Mouse (Mus musculus): ENCODE measurements around the gene Plin4. TPM values are rescaled to one million over a fixed set of nuclear protein-coding genes. Genes with fewer than 3 reads are reported as not detected.
"Not testable (repeated sequence)": the region's sequence is repeated elsewhere in the genome, so short reads cannot be mapped to it uniquely, and the experiment has no call there.

Plin4 gene
- total and polyA plus RNA-seq, 3 experiments = 0.05 TPM; not detected in 2

DNA sequence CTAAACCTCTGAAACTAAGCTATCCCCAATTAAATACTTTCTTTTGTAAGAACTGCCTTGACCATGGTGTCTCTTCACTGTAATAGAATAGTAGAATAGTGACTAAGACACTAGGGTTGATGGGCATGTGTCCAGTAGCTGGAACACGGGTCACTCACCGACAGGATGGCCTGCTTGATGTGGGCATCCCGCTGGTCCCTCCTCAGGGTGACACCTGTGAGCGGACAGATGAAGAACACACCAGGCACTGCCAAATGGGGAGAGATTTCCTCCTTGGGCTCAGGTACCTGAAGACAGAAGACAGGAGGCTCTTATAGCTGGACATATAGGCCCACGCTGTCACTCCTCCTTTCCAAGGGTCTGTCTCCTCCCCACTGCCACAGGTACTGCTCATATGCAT, 37.4 kb downstream of the Plin4 start:
- TF ChIP-seq CTCF (IDR thresholded peaks at IDR 0.05; ENCODE audit: low read depth, low read length) (no peak), POLR2AphosphoS5 (IDR thresholded peaks at IDR 0.05; ENCODE audit: insufficient replicate concordance, low read depth, low read length) (peak; percentile 61; the same call in 1 of the 2 replicates), GATA1 (IDR thresholded peaks at IDR 0.05; ENCODE audit: borderline replicate concordance, low read length) (no peak), TAL1 (conservative IDR thresholded peaks at IDR 0.05; ENCODE audit: low read depth, low read length) (no peak)
- H3K36me3 ChIP-seq (replicated peaks) = peaks cover 66% of the 10 kb centered on the region
- no peak overlapping the region for H3K4me3 ChIP-seq (ENCODE audit: low read depth, low read length)
- peaks cover 33% of the 10 kb centered on the region for H3K4me1 ChIP-seq (ENCODE audit: insufficient read depth, low read depth, low read length)
- no peaks in the 10 kb centered on the region for H3K9me3 ChIP-seq (replicated peaks)
- no peaks in the 10 kb centered on the region for H3K27me3 ChIP-seq (ENCODE audit: insufficient read depth, low read length)
- ATAC-seq (ENCODE audit: extremely low read depth, insufficient number of reproducible peaks, low FRiP score, poor library complexity, severe bottlenecking) (no peak), DNase-seq (ENCODE audit: low spot score) (no peak)

DNA sequence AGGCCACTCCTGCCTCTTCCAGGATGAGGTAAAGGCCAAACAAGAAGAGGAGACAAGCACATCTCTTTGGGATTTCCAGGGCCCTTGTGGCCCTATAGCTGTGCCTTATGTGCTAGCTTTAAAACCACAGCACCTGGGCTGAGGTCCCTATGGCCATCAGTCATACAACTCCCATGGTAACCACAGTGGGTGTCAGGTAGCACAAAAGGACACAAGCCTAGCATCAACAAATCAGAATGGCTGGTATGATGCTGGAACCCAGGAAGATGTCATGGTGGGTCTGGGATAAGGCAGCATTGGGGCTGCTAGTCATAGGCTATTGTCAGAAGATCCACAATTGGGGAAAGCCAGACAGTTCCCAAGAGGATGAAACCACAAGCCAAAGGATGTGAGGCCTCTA, 38.5 kb downstream of the Plin4 start:
- H3K27me3 ChIP-seq (ENCODE audit: insufficient read depth, low read length) = no peaks in the 10 kb centered on the region
- peaks cover 77% of the 10 kb centered on the region for H3K36me3 ChIP-seq (replicated peaks)
- no peak overlapping the region for H3K4me3 ChIP-seq (ENCODE audit: low read depth, low read length)
- TF ChIP-seq TAL1 (conservative IDR thresholded peaks at IDR 0.05; ENCODE audit: low read depth, low read length) (no peak), CTCF (IDR thresholded peaks at IDR 0.05; ENCODE audit: low read depth, low read length) (no peak), GATA2 (IDR thresholded peaks at IDR 0.05; ENCODE audit: borderline replicate concordance, low read depth, low read length) (no peak), POLR2AphosphoS5 (IDR thresholded peaks at IDR 0.05; ENCODE audit: insufficient replicate concordance, low read depth, low read length) (no peak)
- DNase-seq (ENCODE audit: low spot score) = no peak
- peaks cover 33% of the 10 kb centered on the region for H3K4me1 ChIP-seq (ENCODE audit: insufficient read depth, low read depth, low read length)
- ATAC-seq (ENCODE audit: extremely low read depth, insufficient number of reproducible peaks, low FRiP score, poor library complexity, severe bottlenecking) = no peak
- H3K9me3 ChIP-seq (replicated peaks) = no peaks in the 10 kb centered on the region

DNA sequence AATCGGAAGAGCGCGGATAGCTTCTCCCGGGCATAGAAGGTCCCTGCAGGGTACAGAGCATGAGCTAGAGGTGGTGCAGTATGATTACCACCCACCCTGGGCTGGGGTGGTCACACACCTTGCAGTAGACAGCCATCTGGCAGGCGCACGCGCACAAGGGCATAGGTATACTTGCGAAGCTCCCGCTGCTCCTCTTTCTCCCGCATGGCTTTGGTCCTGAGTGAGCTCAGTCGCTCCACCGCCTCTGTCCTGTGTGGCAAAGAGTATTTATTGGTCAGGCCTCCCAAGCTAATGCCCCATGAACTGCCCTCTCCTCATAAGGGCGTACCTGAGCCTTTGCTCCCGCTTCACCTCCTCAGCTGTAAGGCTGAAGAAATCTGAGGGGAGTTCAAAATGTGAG, 40.5 kb downstream of the Plin4 start:
- no peak for TF ChIP-seq GATA1 (IDR thresholded peaks at IDR 0.05; ENCODE audit: borderline replicate concordance, low read length)
- TF ChIP-seq CTCF (IDR thresholded peaks at IDR 0.05; ENCODE audit: low read depth, low read length) = no peak
- TF ChIP-seq TAL1 (conservative IDR thresholded peaks at IDR 0.05; ENCODE audit: low read depth, low read length) = no peak
- TF ChIP-seq GATA2 (IDR thresholded peaks at IDR 0.05; ENCODE audit: borderline replicate concordance, low read depth, low read length) = no peak
- 0 out of 2 replicates have a peak, but pooled peaks have one; percentile 4 for TF ChIP-seq POLR2AphosphoS5 (IDR thresholded peaks at IDR 0.05; ENCODE audit: insufficient replicate concordance, low read depth, low read length)
- no peak for DNase-seq (ENCODE audit: low spot score)
- no peak overlapping the region; the same call in 1 of the 2 replicates for H3K4me3 ChIP-seq (ENCODE audit: low read depth, low read length)
- H3K4me1 ChIP-seq (ENCODE audit: insufficient read depth, low read depth, low read length) = peaks cover 28% of the 10 kb centered on the region
- H3K9me3 ChIP-seq (replicated peaks) = no peaks in the 10 kb centered on the region
- peaks cover 98% of the 10 kb centered on the region for H3K36me3 ChIP-seq (replicated peaks)
- H3K27me3 ChIP-seq (ENCODE audit: insufficient read depth, low read length) = no peaks in the 10 kb centered on the region
- no peak for ATAC-seq (ENCODE audit: extremely low read depth, insufficient number of reproducible peaks, low FRiP score, poor library complexity, severe bottlenecking)

DNA sequence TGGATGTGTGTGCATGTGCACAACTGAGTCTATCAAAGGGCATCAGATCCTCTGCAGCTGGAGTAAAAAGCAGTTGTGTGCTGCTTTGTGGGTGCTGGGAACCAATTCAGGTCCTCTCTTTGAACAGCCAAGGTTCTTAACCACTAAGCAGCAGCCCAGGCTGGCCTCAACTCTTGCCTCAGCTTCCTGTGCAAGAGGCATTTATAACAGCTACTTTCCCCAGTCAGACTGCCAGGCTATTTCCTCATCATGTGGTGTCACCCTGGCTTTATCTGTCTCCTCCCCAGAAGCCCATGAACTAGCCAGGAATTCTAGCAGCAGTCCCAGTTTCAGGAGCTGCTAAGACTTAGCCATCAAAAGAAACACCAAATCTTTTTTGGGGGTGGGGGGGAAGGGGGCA, 43.2 kb downstream of the Plin4 start:
- H3K4me1 ChIP-seq (ENCODE audit: insufficient read depth, low read depth, low read length) = peaks cover 14% of the 10 kb centered on the region
- H3K36me3 ChIP-seq (replicated peaks) = peaks cover 100% of the 10 kb centered on the region
- H3K9me3 ChIP-seq (replicated peaks) = no peaks in the 10 kb centered on the region
- ATAC-seq (ENCODE audit: extremely low read depth, insufficient number of reproducible peaks, low FRiP score, poor library complexity, severe bottlenecking) = no peak
- DNase-seq (ENCODE audit: low spot score) = no peak
- no peaks in the 10 kb centered on the region for H3K27me3 ChIP-seq (ENCODE audit: insufficient read depth, low read length)
- H3K4me3 ChIP-seq (ENCODE audit: low read depth, low read length) = no peak overlapping the region
- TF ChIP-seq POLR2AphosphoS5 (IDR thresholded peaks at IDR 0.05; ENCODE audit: insufficient replicate concordance, low read depth, low read length) = no peak
- no peak for TF ChIP-seq GATA2 (IDR thresholded peaks at IDR 0.05; ENCODE audit: borderline replicate concordance, low read depth, low read length)
- TF ChIP-seq GATA1 (IDR thresholded peaks at IDR 0.05; ENCODE audit: borderline replicate concordance, low read length) = no peak
- no peak for TF ChIP-seq TAL1 (conservative IDR thresholded peaks at IDR 0.05; ENCODE audit: low read depth, low read length)

DNA sequence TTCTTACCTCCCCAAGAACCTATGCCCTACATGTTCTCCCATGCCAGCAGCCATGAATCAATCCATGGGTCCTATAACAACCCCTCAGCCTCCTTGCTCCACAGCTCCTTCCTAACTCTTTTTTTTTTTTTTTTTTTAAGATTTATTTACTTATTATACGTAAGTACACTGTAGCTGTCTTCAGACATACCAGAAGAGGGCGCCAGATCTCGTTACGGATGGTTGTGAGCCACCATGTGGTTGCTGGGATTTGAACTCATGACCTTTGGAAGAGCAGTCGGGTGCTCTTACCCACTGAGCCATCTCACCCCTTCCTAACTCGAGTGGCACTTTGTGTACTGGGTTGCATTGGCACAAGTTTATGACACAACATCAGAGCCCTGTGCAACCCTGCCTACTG, 43.9 kb downstream of the Plin4 start:
- H3K27me3 ChIP-seq (ENCODE audit: insufficient read depth, low read length); DNase-seq (ENCODE audit: low spot score); ATAC-seq (ENCODE audit: extremely low read depth, insufficient number of reproducible peaks, low FRiP score, poor library complexity, severe bottlenecking); H3K4me3 ChIP-seq (ENCODE audit: low read depth, low read length); H3K9me3 ChIP-seq (replicated peaks): not testable (repeated sequence)
- Histone ChIP-seq H3K36me3 (replicated peaks) (peaks cover 100% of the 10 kb centered on the region), H3K4me1 (ENCODE audit: insufficient read depth, low read depth, low read length) (peaks cover 14% of the 10 kb centered on the region)

DNA sequence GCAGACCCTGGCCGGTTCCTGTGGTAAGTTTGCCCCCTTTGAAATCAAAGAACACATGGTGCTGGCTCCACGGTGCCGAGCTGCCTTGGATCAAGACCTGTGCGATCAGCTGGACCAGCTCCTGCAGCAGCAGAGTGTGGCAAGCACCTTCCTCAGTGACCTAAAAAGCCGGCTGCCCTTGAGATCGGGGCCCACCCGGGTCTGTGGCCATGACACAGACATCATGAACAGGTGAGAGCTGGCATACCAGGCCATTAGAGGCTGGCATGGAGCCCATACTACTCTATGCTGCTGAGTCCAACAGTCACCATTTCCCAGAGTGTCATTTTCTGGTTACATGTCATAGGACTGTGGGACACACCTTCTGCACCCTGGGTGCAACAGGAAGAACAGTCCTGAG, 47.5 kb downstream of the Plin4 start:
- Histone ChIP-seq H3K4me1 (ENCODE audit: insufficient read depth, low read depth, low read length) (peaks cover 11% of the 10 kb centered on the region), H3K36me3 (replicated peaks) (peaks cover 100% of the 10 kb centered on the region), H3K27me3 (ENCODE audit: insufficient read depth, low read length) (no peaks in the 10 kb centered on the region), H3K4me3 (ENCODE audit: low read depth, low read length) (no peak overlapping the region), H3K9me3 (replicated peaks) (no peaks in the 10 kb centered on the region)
- DNase-seq (ENCODE audit: low spot score) (no peak), ATAC-seq (ENCODE audit: extremely low read depth, insufficient number of reproducible peaks, low FRiP score, poor library complexity, severe bottlenecking) (no peak)
- no peak for TF ChIP-seq POLR2AphosphoS5 (IDR thresholded peaks at IDR 0.05; ENCODE audit: insufficient replicate concordance, low read depth, low read length)
- no peak for TF ChIP-seq TAL1 (conservative IDR thresholded peaks at IDR 0.05; ENCODE audit: low read depth, low read length)
- no peak for TF ChIP-seq CTCF (IDR thresholded peaks at IDR 0.05; ENCODE audit: low read depth, low read length)
- TF ChIP-seq GATA2 (IDR thresholded peaks at IDR 0.05; ENCODE audit: borderline replicate concordance, low read depth, low read length) = no peak
- TF ChIP-seq GATA1 (IDR thresholded peaks at IDR 0.05; ENCODE audit: borderline replicate concordance, low read length) = no peak
